Mouse (Mus musculus): ENCODE results near the gene Kcnh2. TPM values are rescaled to one million over a fixed set of nuclear protein-coding genes. Genes with fewer than 3 reads are reported as not detected.

Kcnh2 gene
- total and polyA plus RNA-seq, 3 experiments = 1.8 to 6.8 TPM; not detected in 1

DNA sequence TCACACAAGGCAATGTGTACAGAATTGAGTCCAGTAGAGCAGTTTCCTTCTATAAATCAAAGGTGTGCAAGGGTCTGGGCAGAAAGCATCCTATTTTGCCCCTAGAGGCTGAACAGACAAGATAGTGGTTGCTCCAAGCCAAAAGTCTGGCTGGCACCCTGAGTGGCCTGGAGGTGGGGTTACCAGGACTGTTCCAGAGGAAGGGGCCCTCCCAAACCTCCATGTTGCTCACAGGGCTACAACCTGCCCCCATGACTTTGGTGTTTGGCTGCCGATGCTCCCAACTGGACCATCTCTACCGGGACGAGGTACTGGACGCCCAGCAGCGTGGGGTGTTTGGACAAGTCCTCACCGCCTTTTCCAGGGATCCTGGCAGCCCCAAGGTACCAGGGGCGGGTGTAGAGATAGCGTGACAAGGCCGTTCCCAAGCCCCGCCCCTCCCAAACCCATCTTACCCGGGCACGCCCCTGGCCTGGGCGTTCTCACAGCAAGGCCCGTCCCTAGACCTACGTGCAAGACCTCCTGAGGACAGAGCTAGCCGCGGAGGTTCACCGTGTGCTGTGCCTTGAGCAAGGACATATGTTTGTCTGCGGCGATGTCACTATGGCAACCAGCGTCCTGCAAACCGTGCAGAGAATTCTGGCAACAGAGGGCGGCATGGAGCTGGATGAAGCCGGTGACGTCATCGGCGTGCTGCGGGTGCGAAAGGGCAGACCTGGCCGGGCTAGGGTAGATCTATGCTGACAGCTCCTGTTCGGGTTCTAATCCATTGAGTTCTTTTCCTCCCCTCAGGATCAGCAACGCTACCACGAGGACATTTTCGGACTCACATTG, 31.8 kb upstream of the Kcnh2 start (continued):
- no peak for TF ChIP-seq MAFK (IDR thresholded peaks at IDR 0.05; ENCODE audit: borderline replicate concordance, low read depth, low read length)
- TF ChIP-seq USF1 (IDR thresholded peaks at IDR 0.05; ENCODE audit: low read depth, low read length) = peak; percentile 32; the same call in 1 of the 2 replicates
- TF ChIP-seq MEF2A (IDR thresholded peaks at IDR 0.05; ENCODE audit: extremely low read depth, insufficient replicate concordance, low read depth, low read length, poor library complexity, severe bottlenecking) = no peak
- peak; percentile 36 for TF ChIP-seq TCF12 (IDR thresholded peaks at IDR 0.05; ENCODE audit: low read depth, low read length)
- TF ChIP-seq MXI1 (IDR thresholded peaks at IDR 0.05; ENCODE audit: low read depth, low read length) = peak; percentile 99

- H3K4me3 ChIP-seq (ENCODE audit: control insufficient read depth in 1 of 2, insufficient read depth in 1 of 2, low read depth in 2 of 2, low read length in 2 of 2) = no peak overlapping the region
- H3K4me1 ChIP-seq (ENCODE audit: control insufficient read depth in 1 of 2, insufficient read depth in 2 of 2, low read length in 2 of 2) = peaks cover 22 to 82% of the 10 kb centered on the region in 2 experiments
- H3K9ac ChIP-seq (ENCODE audit: control insufficient read depth, low read depth, low read length, poor library complexity, severe bottlenecking) = peak overlapping the region; percentile 48
- H3K9me3 ChIP-seq (replicated peaks; ENCODE audit: insufficient read depth, low read length) = no peaks in the 10 kb centered on the region
- no peaks in the 10 kb centered on the region for H3K27me3 ChIP-seq (ENCODE audit: control insufficient read depth in 1 of 2, insufficient read depth in 2 of 2, low read length in 2 of 2)
- H3K36me3 ChIP-seq (ENCODE audit: control insufficient read depth in 1 of 2, insufficient read depth in 2 of 2, low read length in 2 of 2) = peaks cover 0 to 60% of the 10 kb centered on the region in 2 experiments; a peak in 2 of 4 replicates
- TF ChIP-seq EP300 (IDR thresholded peaks at IDR 0.05; ENCODE audit: low read depth in 1 of 2, low read length in 2 of 2) (no peak; a peak in 1 of 4 replicates), SIN3A (IDR thresholded peaks at IDR 0.05; ENCODE audit: low read length) (peak; percentile 1; the same call in 1 of the 2 replicates), RCOR1 (IDR thresholded peaks at IDR 0.05; ENCODE audit: low read depth, low read length) (no peak), ZMIZ1 (IDR thresholded peaks at IDR 0.05; ENCODE audit: low read depth, low read length) (no peak), TAL1 (IDR thresholded peaks at IDR 0.05; ENCODE audit: low read length) (no peak), RAD21 (IDR thresholded peaks at IDR 0.05; ENCODE audit: low read depth, low read length) (no peak), MEF2A (IDR thresholded peaks at IDR 0.05; ENCODE audit: extremely low read depth, insufficient replicate concordance, low read depth, low read length, poor library complexity, severe bottlenecking) (no peak), MAX (IDR thresholded peaks at IDR 0.05; ENCODE audit: low read length) (no peak), ETS1 (IDR thresholded peaks at IDR 0.05; ENCODE audit: low read depth, low read length) (no peak), CTCF (IDR thresholded peaks at IDR 0.05 in 2 of 3, conservative IDR thresholded peaks at IDR 0.05 in 1 of 3; ENCODE audit: control insufficient read depth in 1 of 3, insufficient read depth in 1 of 3, low read depth in 2 of 3, low read length in 3 of 3, poor library complexity in 1 of 3, severe bottlenecking in 1 of 3) (no peak), ZC3H11A (IDR thresholded peaks at IDR 0.05; ENCODE audit: low read depth, low read length) (no peak), BHLHE40 (IDR thresholded peaks at IDR 0.05; ENCODE audit: borderline replicate concordance, low read depth, low read length) (no peak), NRF1 (IDR thresholded peaks at IDR 0.05; ENCODE audit: insufficient read depth, low read depth, low read length, poor library complexity, severe bottlenecking) (no peak), JUND (IDR thresholded peaks at IDR 0.05; ENCODE audit: low read depth, low read length) (peak; percentile 95), HCFC1 (IDR thresholded peaks at IDR 0.05; ENCODE audit: low read depth, low read length) (0 out of 2 replicates have a peak, but pooled peaks have one; percentile 29), CHD1 (IDR thresholded peaks at IDR 0.05; ENCODE audit: low read depth, low read length) (no peak), MYB (IDR thresholded peaks at IDR 0.05; ENCODE audit: low read depth, low read length) (no peak), MAZ (IDR thresholded peaks at IDR 0.05; ENCODE audit: low read depth, low read length) (0 out of 2 replicates have a peak, but pooled peaks have one; percentile 13), MXI1 (IDR thresholded peaks at IDR 0.05; ENCODE audit: low read depth, low read length) (no peak)
- peaks cover 13% of the 10 kb centered on the region for H3K79me2 ChIP-seq (ENCODE audit: control insufficient read depth, insufficient read depth, low read length, poor library complexity)
- peak overlapping the region; percentile 53 for H3K27ac ChIP-seq (ENCODE audit: control insufficient read depth, low read depth, low read length)
- DNase-seq (ENCODE audit: low read depth, low spot score) = peak; percentile 60
Measured at GRCm38 (mm10) chr5:24381988-24382387, 30.6 kb upstream of the Kcnh2 start.
